Mouse (Mus musculus) hindbrain, postnatal 0 days (tissue): Measurements from ENCODE around the gene Snai3. TPM values are rescaled to one million over a fixed set of nuclear protein-coding genes. Genes with fewer than 3 reads are reported as not detected.

Source experiments
- ATAC-seq: fragments of 200-750 bp; cut with Nextera tagmentation; 2 replicates; pipeline ENCODE4 v1.8.0; 2017; ENCODE audit warnings: mild to moderate bottlenecking, moderate TSS enrichment, moderate library complexity
- DNase-seq: peaks from one replicate; pipeline ENCODE4 v3.0.0-alpha.2; 2015; ENCODE audit warnings: low spot score
- H3K27ac ChIP-seq: fragments of 300-500 bp; sonication (generic); 2 replicates; pipeline ENCODE4 v1.5.1; 2014; ENCODE audit warnings: mild to moderate bottlenecking
- H3K27me3 ChIP-seq: fragments of 300-500 bp; sonication (generic); 2 replicates; pipeline ENCODE4 v1.6.1; 2014; ENCODE audit warnings: low read length, mixed read lengths; ENCODE audit not compliant: insufficient read depth
- H3K36me3 ChIP-seq: fragments of 300-500 bp; sonication (generic); 2 replicates; pipeline ENCODE4 v1.6.1; 2014; ENCODE audit warnings: low read length, mixed read lengths; ENCODE audit not compliant: insufficient read depth
- H3K4me1 ChIP-seq: fragments of 300-500 bp; sonication (generic); 2 replicates; pipeline ENCODE4 v1.6.1; 2014; ENCODE audit warnings: antibody characterized with exemption, low read length, mixed read lengths; ENCODE audit not compliant: insufficient read depth
- H3K4me2 ChIP-seq: fragments of 300-500 bp; sonication (generic); 2 replicates; pipeline ENCODE4 v1.6.1; 2014; ENCODE audit warnings: low read depth, mild to moderate bottlenecking, low read length, moderate library complexity, mixed read lengths
- H3K4me3 ChIP-seq: fragments of 300-500 bp; sonication (generic); 2 replicates; pipeline ENCODE4 v1.5.1; 2014; ENCODE audit warnings: low read length
- H3K9ac ChIP-seq: fragments of 300-500 bp; sonication (generic); replicated peaks from 2 replicates; pipeline ENCODE4 v1.6.1; 2014; ENCODE audit warnings: mild to moderate bottlenecking, low read length, moderate library complexity, mixed read lengths
- H3K9me3 ChIP-seq: fragments of 300-500 bp; sonication (generic); 2 replicates; pipeline ENCODE4 v1.6.1; 2016; ENCODE audit warnings: low read length, mixed read lengths
- CTCF ChIP-seq: IDR thresholded peaks from 2 replicates; pipeline ENCODE4 v1.5.1; 2016; ENCODE audit warnings: antibody characterized with exemption, control low read depth, low read depth
- WGBS: fragments of 180-500 bp; shearing (Covaris S2); extraction: QIAGEN DNeasy Blood & Tissue Kit; methylation state at CpG from one replicate; pipeline ENCODE4 v1.1.7; 2014; 5-methylcytosine and 5-hydroxymethylcytosine counted together
- polyA plus RNA-seq: library from polyadenylated mRNA; unstranded; fragments of >200 nt; fragmentation: Nextera tagmentation; extraction: Ambion mirVana; gene quantifications from 2 replicates; pipeline ENCODE4 v1.2.1, GENCODE M21; 2015
- total RNA-seq: library from RNA; depleted of rRNA; stranded (reverse); fragments of >200 nt; gene quantifications from 2 replicates; pipeline ENCODE4 v1.2.3, GENCODE M21; 2014

Snai3 gene
- total and polyA plus RNA-seq, 2 experiments from 2014 or later = not detected

- no peak for TF ChIP-seq CTCF
- H3K4me1 ChIP-seq = peaks cover 16% of the 10 kb centered on the region; the same call in 1 of the 2 replicates
- H3K4me2 ChIP-seq = no peak overlapping the region
- peaks cover 16% of the 10 kb centered on the region; the same call in 1 of the 2 replicates for H3K36me3 ChIP-seq
- no peaks in the 10 kb centered on the region for H3K27me3 ChIP-seq
- no peaks in the 10 kb centered on the region for H3K9me3 ChIP-seq
- DNase-seq = no peak
- H3K27ac ChIP-seq = no peak overlapping the region
- H3K4me3 ChIP-seq = no peak overlapping the region
- WGBS = 95% methylated on average over 1 of the region's 1 CpGs
- ATAC-seq = no peak
- no peak overlapping the region for H3K9ac ChIP-seq
Measured at GRCm38 (mm10) chr8:122441326-122441725, 19.2 kb downstream of the Snai3 start.

- DNase-seq (peak; percentile 22), ATAC-seq (no peak)
- H3K4me1 ChIP-seq = no peaks in the 10 kb centered on the region
- H3K27ac ChIP-seq = no peak overlapping the region
- no peaks in the 10 kb centered on the region for H3K27me3 ChIP-seq
- no peak overlapping the region for H3K4me3 ChIP-seq
- H3K9me3 ChIP-seq = no peaks in the 10 kb centered on the region
- peaks cover 27% of the 10 kb centered on the region; the same call in 1 of the 2 replicates for H3K36me3 ChIP-seq
- no peak overlapping the region for H3K9ac ChIP-seq
- no peak for TF ChIP-seq CTCF
- H3K4me2 ChIP-seq = no peak overlapping the region
- WGBS = 75% methylated on average over 16 of the region's 16 CpGs
Measured at GRCm38 (mm10) chr8:122439336-122439735, 21.2 kb downstream of the Snai3 start.

- Histone ChIP-seq H3K4me1 (no peaks in the 10 kb centered on the region), H3K9me3 (no peaks in the 10 kb centered on the region), H3K9ac (no peak overlapping the region), H3K36me3 (peaks cover 35% of the 10 kb centered on the region; the same call in 1 of the 2 replicates), H3K4me3 (no peak overlapping the region), H3K27me3 (no peaks in the 10 kb centered on the region), H3K4me2 (no peak overlapping the region), H3K27ac (no peak overlapping the region)
- no peak for TF ChIP-seq CTCF
- ATAC-seq (no peak), DNase-seq (no peak)
- WGBS = 88% methylated on average over 13 of the region's 13 CpGs
Measured at GRCm38 (mm10) chr8:122437708-122438331, 22.7 kb downstream of the Snai3 start.

- WGBS = 89% methylated on average over 20 of the region's 20 CpGs
- no peak overlapping the region for H3K9ac ChIP-seq
- H3K4me1 ChIP-seq = peaks cover 10% of the 10 kb centered on the region; the same call in 1 of the 2 replicates
- H3K27ac ChIP-seq = no peak overlapping the region
- no peaks in the 10 kb centered on the region for H3K9me3 ChIP-seq
- no peak for DNase-seq
- peaks cover 35% of the 10 kb centered on the region; the same call in 1 of the 2 replicates for H3K36me3 ChIP-seq
- no peak for ATAC-seq
- TF ChIP-seq CTCF = no peak
- H3K4me3 ChIP-seq = no peak overlapping the region
- H3K4me2 ChIP-seq = no peak overlapping the region
- no peaks in the 10 kb centered on the region for H3K27me3 ChIP-seq
Measured at GRCm38 (mm10) chr8:122436586-122437125, 23.9 kb downstream of the Snai3 start.

- no peak for ATAC-seq
- Histone ChIP-seq H3K27me3 (no peaks in the 10 kb centered on the region), H3K4me3 (no peak overlapping the region), H3K9me3 (no peaks in the 10 kb centered on the region), H3K27ac (no peak overlapping the region), H3K36me3 (peaks cover 35% of the 10 kb centered on the region; the same call in 1 of the 2 replicates), H3K4me1 (peaks cover 10% of the 10 kb centered on the region; the same call in 1 of the 2 replicates), H3K9ac (no peak overlapping the region), H3K4me2 (no peak overlapping the region)
- DNase-seq = no peak
- no peak for TF ChIP-seq CTCF
- WGBS = 96% methylated on average over 9 of the region's 9 CpGs
Measured at GRCm38 (mm10) chr8:122436146-122436545, 24.4 kb downstream of the Snai3 start.

GRCm38 (mm10) chr8:122435375-122435774, 25.2 kb downstream of the Snai3 start:
- DNase-seq (no peak), ATAC-seq (no peak)
- Histone ChIP-seq H3K9me3 (no peaks in the 10 kb centered on the region), H3K9ac (no peak overlapping the region), H3K36me3 (peaks cover 35% of the 10 kb centered on the region; the same call in 1 of the 2 replicates), H3K4me1 (peaks cover 10% of the 10 kb centered on the region; the same call in 1 of the 2 replicates), H3K4me3 (no peak overlapping the region), H3K27me3 (no peaks in the 10 kb centered on the region), H3K27ac (no peak overlapping the region), H3K4me2 (no peak overlapping the region)
- TF ChIP-seq CTCF = peak; percentile 52; the same call in 1 of the 2 replicates
- WGBS = 89% methylated on average over 6 of the region's 6 CpGs
